Mouse (Mus musculus) stomach, postnatal 0 days (tissue): ENCODE measurements around the gene Gyg.

Experiments used
- CTCF ChIP-seq: IDR thresholded peaks from 2 replicates; pipeline ENCODE4 v1.5.1; 2016; ENCODE audit warnings: antibody characterized with exemption, low read depth, mild to moderate bottlenecking, moderate library complexity
- EP300 ChIP-seq: optimal IDR thresholded peaks from 2 replicates; pipeline ENCODE3; 2016; ENCODE audit warnings: antibody characterized with exemption

GRCm38 (mm10) chr3:20145696-20146113 is 9.4 kb downstream of the Gyg start:
- TF ChIP-seq CTCF: no peak
- TF ChIP-seq EP300: no peak
